Mouse (Mus musculus) CH12.LX (cell line): ENCODE data around the gene Ntn3. TPM values are rescaled to one million over a fixed set of nuclear protein-coding genes. Genes with fewer than 3 reads are reported as not detected.

Experiments used
- DNase-seq: peaks from one replicate; pipeline ENCODE4 v3.0.0-alpha.2; 2013; ENCODE audit errors: extremely low read depth
- H3K27ac ChIP-seq: 2 replicates; pipeline ENCODE4 v1.5.1; 2012; ENCODE audit warnings: low read depth, mild to moderate bottlenecking, control low read depth, moderate library complexity; ENCODE audit not compliant: insufficient read depth
- H3K27me3 ChIP-seq: replicated peaks from 2 replicates; pipeline ENCODE3; 2012; ENCODE audit warnings: inconsistent platforms
- H3K36me3 ChIP-seq, 2 experiments: replicated peaks in 1 of 2; 2 replicates each; pipeline versions ENCODE3 to v1.6.1; 2012; ENCODE audit warnings: inconsistent platforms in 1 of 2, low read length in 1 of 2, mild to moderate bottlenecking in 1 of 2, mixed read lengths in 1 of 2, moderate library complexity in 1 of 2; ENCODE audit not compliant: control insufficient read depth in 1 of 2, insufficient read depth in 1 of 2
- H3K4me1 ChIP-seq, 2 experiments: 2 replicates each; pipeline ENCODE4 v1.6.1; 2012; ENCODE audit warnings: inconsistent platforms in 1 of 2, moderate library complexity in 1 of 2; ENCODE audit not compliant: insufficient read depth in 2 of 2, control insufficient read depth in 1 of 2
- H3K4me2 ChIP-seq: 2 replicates; pipeline ENCODE4 v1.6.1; 2012; ENCODE audit warnings: low read depth, mild to moderate bottlenecking, control low read depth; ENCODE audit not compliant: poor library complexity, insufficient read depth, severe bottlenecking
- H3K4me3 ChIP-seq, 3 experiments: fragments of 150-350 bp in 1 of 3; sonication (generic) in 1 of 3; replicated peaks in 1 of 3; 2 replicates each; pipeline versions ENCODE3 to v1.5.1; 2011 to 2012; ENCODE audit warnings: low read depth in 2 of 3, low read length in 2 of 3, mild to moderate bottlenecking in 2 of 3, moderate library complexity in 2 of 3, control low read depth in 1 of 3, improper control_type of control experiment in 1 of 3, inconsistent platforms in 1 of 3, mixed read lengths in 1 of 3; ENCODE audit not compliant: poor library complexity in 1 of 3
- H3K79me2 ChIP-seq: replicated peaks from 2 replicates; pipeline ENCODE4 v1.6.1; 2012; ENCODE audit warnings: mild to moderate bottlenecking, moderate library complexity; ENCODE audit not compliant: control insufficient read depth, poor library complexity, insufficient read depth, severe bottlenecking; ENCODE audit errors: extremely low read depth
- H3K9ac ChIP-seq: 2 replicates; pipeline ENCODE4 v1.6.1; 2012; ENCODE audit warnings: low read depth, mild to moderate bottlenecking, control low read depth, moderate library complexity; ENCODE audit not compliant: insufficient read depth
- H3K9me3 ChIP-seq: replicated peaks from 2 replicates; pipeline ENCODE3; 2012; ENCODE audit warnings: low read length, inconsistent platforms, mixed read lengths
- CHD1 ChIP-seq: IDR thresholded peaks from 2 replicates; pipeline ENCODE4 v1.6.1; 2012; ENCODE audit warnings: low read depth, low read length, improper control_type of control experiment, inconsistent platforms
- CHD2 ChIP-seq: IDR thresholded peaks from 2 replicates; pipeline ENCODE4 v1.6.1; 2011; ENCODE audit warnings: low read length, improper control_type of control experiment
- CTCF ChIP-seq, 2 experiments: IDR thresholded peaks in 1 of 2; conservative IDR thresholded peaks in 1 of 2; 2 replicates each; pipeline ENCODE4 v1.5.1; 2011 to 2012; ENCODE audit warnings: low read depth in 2 of 2, low read length in 2 of 2, improper control_type of control experiment in 1 of 2, inconsistent platforms in 1 of 2, mild to moderate bottlenecking in 1 of 2, moderate library complexity in 1 of 2
- E2F4 ChIP-seq: IDR thresholded peaks from 2 replicates; pipeline ENCODE4 v1.6.1; 2011; ENCODE audit warnings: low read depth, low read length, improper control_type of control experiment; ENCODE audit not compliant: insufficient replicate concordance
- EP300 ChIP-seq: IDR thresholded peaks from 2 replicates; pipeline ENCODE4 v1.6.1; 2011; ENCODE audit warnings: low read length, improper control_type of control experiment
- ETS1 ChIP-seq: conservative IDR thresholded peaks from 2 replicates; pipeline ENCODE4 v1.6.1; 2012; ENCODE audit warnings: low read depth, mild to moderate bottlenecking, inconsistent platforms, low read length, improper control_type of control experiment, moderate library complexity
- GABPA ChIP-seq: IDR thresholded peaks from 2 replicates; pipeline ENCODE4 v1.6.1; 2012; ENCODE audit warnings: low read depth, low read length, improper control_type of control experiment, inconsistent platforms; ENCODE audit not compliant: insufficient replicate concordance
- HCFC1 ChIP-seq: IDR thresholded peaks from 2 replicates; pipeline ENCODE4 v1.6.1; 2012; ENCODE audit warnings: low read depth, mild to moderate bottlenecking, inconsistent platforms, low read length, improper control_type of control experiment
- JUN ChIP-seq: IDR thresholded peaks from 2 replicates; pipeline ENCODE4 v1.6.1; 2011; ENCODE audit warnings: low read depth, mild to moderate bottlenecking, low read length, improper control_type of control experiment, moderate library complexity; ENCODE audit not compliant: insufficient read depth
- MAFK ChIP-seq: IDR thresholded peaks from 2 replicates; pipeline ENCODE4 v1.6.1; 2011; ENCODE audit warnings: low read length, improper control_type of control experiment; ENCODE audit not compliant: insufficient replicate concordance
- MAZ ChIP-seq: IDR thresholded peaks from 2 replicates; pipeline ENCODE4 v1.6.1; 2012; ENCODE audit warnings: low read depth, mild to moderate bottlenecking, inconsistent platforms, low read length, improper control_type of control experiment, moderate library complexity
- MYC ChIP-seq: IDR thresholded peaks from 2 replicates; pipeline ENCODE4 v1.6.1; 2011; ENCODE audit warnings: low read depth, mild to moderate bottlenecking, improper control_type of control experiment, low read length
- NELFE ChIP-seq: IDR thresholded peaks from 2 replicates; pipeline ENCODE4 v1.6.1; 2011; ENCODE audit warnings: low read depth, low read length, improper control_type of control experiment
- NRF1 ChIP-seq: IDR thresholded peaks from 2 replicates; pipeline ENCODE4 v1.6.1; 2014; ENCODE audit warnings: low read depth, mild to moderate bottlenecking, inconsistent platforms, low read length, improper control_type of control experiment, moderate library complexity
- POLR2AphosphoS2 ChIP-seq: IDR thresholded peaks from 2 replicates; pipeline ENCODE4 v1.6.1; 2011; ENCODE audit warnings: low read depth, low read length, improper control_type of control experiment
- RAD21 ChIP-seq: IDR thresholded peaks from 2 replicates; pipeline ENCODE4 v1.6.1; 2011; ENCODE audit warnings: low read depth, mild to moderate bottlenecking, low read length, improper control_type of control experiment, moderate library complexity
- SIN3A ChIP-seq: IDR thresholded peaks from 2 replicates; pipeline ENCODE4 v1.6.1; 2012; ENCODE audit warnings: low read length, improper control_type of control experiment, inconsistent platforms
- SMC3 ChIP-seq: IDR thresholded peaks from 2 replicates; pipeline ENCODE4 v1.6.1; 2011; ENCODE audit warnings: low read depth, low read length, improper control_type of control experiment
- TBP ChIP-seq: conservative IDR thresholded peaks from 2 replicates; pipeline ENCODE4 v1.6.1; 2011; ENCODE audit warnings: low read depth, low read length, improper control_type of control experiment
- TCF12 ChIP-seq: IDR thresholded peaks from 2 replicates; pipeline ENCODE4 v1.6.1; 2014; ENCODE audit warnings: low read depth, mild to moderate bottlenecking, inconsistent platforms, low read length, improper control_type of control experiment
- UBTF ChIP-seq: IDR thresholded peaks from 2 replicates; pipeline ENCODE4 v1.6.1; 2012; ENCODE audit warnings: low read depth, mild to moderate bottlenecking, inconsistent platforms, low read length, improper control_type of control experiment, moderate library complexity
- USF1 ChIP-seq: IDR thresholded peaks from 2 replicates; pipeline ENCODE4 v1.6.1; 2014; ENCODE audit warnings: low read depth, mild to moderate bottlenecking, inconsistent platforms, low read length, improper control_type of control experiment
- ZC3H11A ChIP-seq: IDR thresholded peaks from 2 replicates; pipeline ENCODE4 v1.6.1; 2012; ENCODE audit warnings: low read depth, mild to moderate bottlenecking, inconsistent platforms, low read length, improper control_type of control experiment
- ZNF384 ChIP-seq: IDR thresholded peaks from 2 replicates; pipeline ENCODE4 v1.6.1; 2012; ENCODE audit warnings: low read depth, low read length, improper control_type of control experiment, inconsistent platforms
- dilution Hi-C: fragments of 300-500 bp; cut with MboI; formaldehyde crosslinking; loops from 2 replicates; pipeline ENCODE4 v1.14.3; 2020; ENCODE audit warnings: low sequenced_read_pairs; ENCODE audit not compliant: extremely low pct_unique_long_range_greater_than_20kb, extremely low pct_ligation_motif_present
- in situ Hi-C: fragments of 300-500 bp; cut with MboI; formaldehyde crosslinking; loops from 3 replicates; pipeline ENCODE4 v1.14.3; 2019; ENCODE audit warnings: low sequenced_read_pairs, low pct_ligation_motif_present, low pct_unique_long_range_greater_than_20kb, mixed read lengths
- polyA plus RNA-seq: library from polyadenylated mRNA; unstranded; fragments of >175 nt; gene quantifications from 2 replicates; pipeline ENCODE4 v1.2.1, GENCODE M21; 2012; ENCODE audit warnings: low read depth; ENCODE audit not compliant: insufficient read length
- total RNA-seq, 2 experiments: library from RNA; depleted of rRNA; stranded (reverse); fragments of 300-350 nt in 1 of 2; fragments of >200 nt in 1 of 2; gene quantifications; 2 replicates each; pipeline ENCODE4 v1.2.3; 2012 to 2014

The Ntn3 gene
- total and polyA plus RNA-seq, 3 experiments: 0.08 to 0.10 TPM; not detected in 1

DNA sequence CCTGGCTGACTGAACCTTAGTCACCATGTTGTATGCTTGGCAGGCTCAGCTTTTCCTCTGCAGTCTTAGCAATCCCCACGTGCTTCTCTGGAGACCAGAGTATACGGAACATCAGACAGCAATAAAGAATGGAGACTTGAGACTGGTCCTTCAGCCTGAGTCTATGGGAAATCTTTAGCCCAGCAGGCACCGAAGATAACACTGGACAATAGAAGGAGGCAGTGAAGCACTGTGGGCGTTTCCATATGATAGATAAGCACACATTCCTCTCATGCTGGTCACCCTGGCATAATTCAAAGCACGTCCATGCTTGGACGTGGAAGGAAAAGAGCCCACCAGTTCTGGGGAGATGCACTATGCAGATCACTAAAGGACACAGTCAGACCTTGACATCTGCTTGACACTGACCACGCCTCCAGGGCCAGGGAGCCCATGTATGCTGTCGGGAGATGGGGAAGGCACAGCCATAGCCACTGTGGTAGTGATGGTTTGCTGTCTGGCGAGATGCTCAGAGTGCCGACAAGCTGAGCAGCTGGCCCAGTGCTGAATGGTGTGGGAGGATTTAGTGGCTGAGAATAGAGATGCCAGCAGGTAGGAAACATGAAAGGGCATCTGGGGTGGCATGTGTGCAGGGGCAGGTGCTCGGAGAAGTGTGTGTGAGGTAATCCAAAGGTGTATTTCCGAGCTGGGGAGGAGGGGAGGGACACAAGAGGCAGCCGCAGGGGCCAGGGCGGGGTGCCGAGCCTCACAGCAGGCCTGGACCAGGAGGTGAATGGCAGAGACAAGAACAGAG is 12.1 kb downstream of the Ntn3 start:
- Histone ChIP-seq H3K27me3 (no peaks in the 10 kb centered on the region), H3K4me2 (no peak overlapping the region), H3K79me2 (no peaks in the 10 kb centered on the region), H3K27ac (no peak overlapping the region), H3K9me3 (no peaks in the 10 kb centered on the region), H3K9ac (no peak overlapping the region), H3K36me3 (peaks cover 0 to 38% of the 10 kb centered on the region in 2 experiments), H3K4me3 (no peak overlapping the region), H3K4me1 (peaks cover 10 to 42% of the 10 kb centered on the region in 2 experiments)
- DNase-seq: no peak
- in situ Hi-C loops (no loop called here), dilution Hi-C loops (no loop called here)
- TF ChIP-seq ZNF384 (no peak), TCF12 (no peak), ETS1 (no peak), GABPA (no peak), SIN3A (no peak), UBTF (no peak), HCFC1 (no peak), USF1 (no peak), EP300 (no peak), CHD1 (no peak)

DNA sequence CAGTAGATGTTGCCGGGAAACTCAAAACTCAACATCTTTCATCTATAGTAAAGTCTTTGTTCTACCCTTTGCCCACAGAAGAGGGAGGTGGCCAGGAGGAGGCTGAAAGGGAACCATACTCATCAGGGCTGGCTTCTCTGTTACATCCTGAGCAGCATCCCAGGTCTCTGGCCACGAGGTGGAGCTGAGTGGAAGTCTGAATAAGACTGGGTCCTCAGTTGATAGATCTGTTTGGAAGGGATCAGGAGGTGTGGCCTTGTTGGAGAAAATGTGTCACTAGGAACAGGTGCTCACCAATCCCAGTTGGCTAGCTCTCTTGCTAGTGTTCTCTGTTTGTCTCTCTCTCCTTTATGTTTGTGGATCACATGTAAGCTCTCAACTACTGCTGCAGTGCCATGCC is 14.0 kb downstream of the Ntn3 start:
- in situ Hi-C loops: no loop called here
- Histone ChIP-seq H3K4me3 (no peak overlapping the region), H3K27ac (no peak overlapping the region), H3K9me3 (no peaks in the 10 kb centered on the region)
- DNase-seq: no peak
- TF ChIP-seq ZC3H11A: no peak
- TF ChIP-seq CTCF (conservative IDR thresholded peaks at IDR 0.05 in 1 of 2, IDR thresholded peaks at IDR 0.05 in 1 of 2; ENCODE audit: low read depth in 2 of 2, low read length in 2 of 2): 0 out of 4 replicates have a peak, but pooled peaks of 1 of the 2 experiments have one; percentile 2
- TF ChIP-seq, all 38 proteins: peak for 1
- Histone ChIP-seq H3K79me2 (no peaks in the 10 kb centered on the region), H3K36me3 (peaks cover 0 to 28% of the 10 kb centered on the region in 2 experiments), H3K4me1 (peaks cover 10 to 43% of the 10 kb centered on the region in 2 experiments), H3K9ac (no peak overlapping the region), H3K4me2 (no peak overlapping the region), H3K27me3 (no peaks in the 10 kb centered on the region)
- dilution Hi-C loops: no loop called here

DNA sequence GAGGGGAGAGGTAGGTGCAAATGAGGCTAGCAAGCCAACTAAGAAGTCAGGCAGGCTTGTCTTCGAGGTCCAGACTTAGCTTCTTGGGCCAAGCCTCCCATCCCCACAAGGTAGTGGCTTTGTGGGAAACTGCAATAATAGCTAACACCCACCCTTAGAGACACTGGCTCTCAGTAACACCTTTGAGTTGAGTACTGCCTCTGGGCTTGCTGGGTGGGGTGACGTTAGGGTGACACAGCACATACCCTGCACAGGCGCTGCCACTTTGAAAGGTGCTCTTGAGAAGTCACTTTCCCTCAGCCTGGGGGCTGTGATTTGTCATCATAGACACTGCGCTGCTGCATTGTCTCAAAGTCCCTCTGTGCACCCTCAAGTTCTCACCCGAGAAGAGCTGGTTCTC is 15.6 kb downstream of the Ntn3 start:
- H3K9ac ChIP-seq: no peak overlapping the region
- H3K36me3 ChIP-seq: peaks cover 0 to 30% of the 10 kb centered on the region in 2 experiments
- no peak for DNase-seq
- no peaks in the 10 kb centered on the region for H3K27me3 ChIP-seq
- dilution Hi-C loops (no loop called here), in situ Hi-C loops (no loop called here)
- no peak for TF ChIP-seq MAFK
- no peak for TF ChIP-seq NRF1
- no peak for TF ChIP-seq CHD2
- TF ChIP-seq TCF12: no peak
- TF ChIP-seq SMC3: no peak
- no peak for TF ChIP-seq E2F4
- no peak for TF ChIP-seq GABPA
- TF ChIP-seq MYC: no peak
- no peak for TF ChIP-seq CTCF (conservative IDR thresholded peaks at IDR 0.05 in 1 of 2, IDR thresholded peaks at IDR 0.05 in 1 of 2; ENCODE audit: low read depth in 2 of 2, low read length in 2 of 2)
- no peak for TF ChIP-seq TBP
- no peak for TF ChIP-seq RAD21
- TF ChIP-seq NELFE: no peak
- TF ChIP-seq HCFC1: no peak
- no peak for TF ChIP-seq POLR2AphosphoS2
- no peak for TF ChIP-seq JUN
- TF ChIP-seq MAZ: no peak
- H3K79me2 ChIP-seq: no peaks in the 10 kb centered on the region
- no peak overlapping the region for H3K4me3 ChIP-seq
- H3K27ac ChIP-seq: no peak overlapping the region
- no peaks in the 10 kb centered on the region for H3K9me3 ChIP-seq
- H3K4me1 ChIP-seq: peaks cover 10 to 37% of the 10 kb centered on the region in 2 experiments
- H3K4me2 ChIP-seq: no peak overlapping the region
